Mouse (Mus musculus) brain, embryonic 14.5 days (tissue): Measurements from ENCODE around the gene Cad. TPM values are rescaled to one million over a fixed set of nuclear protein-coding genes. Genes with fewer than 3 reads are reported as not detected.

Experiments used
- DNase-seq: peaks from one replicate; pipeline ENCODE4 v3.0.0-alpha.2; 2011; ENCODE audit warnings: low read depth
- CTCF ChIP-seq: fragments of 200-500 bp; IDR thresholded peaks from 2 replicates; pipeline ENCODE4 v1.5.1; 2012; ENCODE audit warnings: inconsistent platforms, mild to moderate bottlenecking, moderate library complexity, borderline replicate concordance; ENCODE audit not compliant: insufficient read depth, insufficient read length; ENCODE audit errors: extremely low read depth
- POLR2A ChIP-seq: fragments of 200-500 bp; IDR thresholded peaks from 2 replicates; pipeline ENCODE4 v1.6.1; 2012; ENCODE audit warnings: mild to moderate bottlenecking, inconsistent platforms, borderline replicate concordance; ENCODE audit not compliant: poor library complexity, insufficient read depth, insufficient read length, severe bottlenecking; ENCODE audit errors: extremely low read depth
- polyA plus RNA-seq: library from polyadenylated mRNA; depleted of rRNA; stranded (reverse); fragments of >200 nt; gene quantifications from 2 replicates; pipeline ENCODE4 v1.2.3, GENCODE M21; 2012

The Cad gene
- polyA plus RNA-seq, 1 experiment = 34.0 TPM

DNA sequence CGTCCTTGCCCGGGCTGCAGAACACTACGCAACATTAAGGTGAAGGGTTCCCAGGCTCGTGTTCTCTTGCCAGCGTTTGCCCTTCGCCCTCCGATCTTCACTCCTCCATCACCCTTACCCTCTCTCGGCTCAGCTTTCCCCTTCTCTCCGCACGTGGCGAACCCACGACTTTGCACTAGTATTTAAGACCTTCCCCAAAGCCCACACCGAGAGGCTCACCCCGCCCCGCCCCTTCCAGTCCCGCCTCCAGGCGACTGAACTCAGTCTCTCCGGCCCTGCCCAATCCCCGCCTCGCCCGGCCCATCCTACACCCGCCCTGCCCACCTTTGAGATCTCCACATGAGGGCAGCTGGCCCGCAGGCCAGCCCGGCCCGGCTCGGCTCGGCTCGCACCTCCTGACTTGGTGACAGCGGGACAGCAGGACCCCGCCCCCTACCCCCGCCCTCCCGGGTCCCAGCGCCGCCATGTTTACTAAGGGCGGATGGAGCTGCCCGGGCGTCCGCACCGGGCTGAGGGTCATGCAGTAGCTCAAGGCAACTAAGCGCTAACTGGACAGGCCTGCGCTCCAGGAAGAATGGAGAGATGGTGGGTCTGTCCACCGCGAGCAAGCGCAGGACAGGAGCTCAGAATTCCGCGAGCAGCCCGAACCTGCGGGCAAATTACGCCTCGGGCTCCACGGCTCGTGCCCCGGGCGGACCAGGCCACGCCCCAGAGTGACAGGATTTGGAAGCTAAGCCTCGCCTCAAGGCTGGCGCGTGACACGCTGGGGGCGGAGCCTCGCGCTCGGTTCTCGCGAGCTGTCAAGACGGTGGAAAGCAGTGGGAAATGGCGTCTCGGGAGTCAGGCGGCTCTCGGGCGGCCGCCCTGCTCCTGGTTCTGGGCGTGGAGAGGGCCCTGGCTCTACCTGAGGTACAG, 6.5 kb upstream of the Cad start, which contains the start of gene Atraid:
Gene Atraid (plus strand): TSS at position 465 of the 915 bp plus-strand sequence.
- TF ChIP-seq POLR2A = peak; percentile 78; the same call in 1 of the 2 replicates
- no peak for TF ChIP-seq CTCF
- DNase-seq = peak; percentile 99

DNA sequence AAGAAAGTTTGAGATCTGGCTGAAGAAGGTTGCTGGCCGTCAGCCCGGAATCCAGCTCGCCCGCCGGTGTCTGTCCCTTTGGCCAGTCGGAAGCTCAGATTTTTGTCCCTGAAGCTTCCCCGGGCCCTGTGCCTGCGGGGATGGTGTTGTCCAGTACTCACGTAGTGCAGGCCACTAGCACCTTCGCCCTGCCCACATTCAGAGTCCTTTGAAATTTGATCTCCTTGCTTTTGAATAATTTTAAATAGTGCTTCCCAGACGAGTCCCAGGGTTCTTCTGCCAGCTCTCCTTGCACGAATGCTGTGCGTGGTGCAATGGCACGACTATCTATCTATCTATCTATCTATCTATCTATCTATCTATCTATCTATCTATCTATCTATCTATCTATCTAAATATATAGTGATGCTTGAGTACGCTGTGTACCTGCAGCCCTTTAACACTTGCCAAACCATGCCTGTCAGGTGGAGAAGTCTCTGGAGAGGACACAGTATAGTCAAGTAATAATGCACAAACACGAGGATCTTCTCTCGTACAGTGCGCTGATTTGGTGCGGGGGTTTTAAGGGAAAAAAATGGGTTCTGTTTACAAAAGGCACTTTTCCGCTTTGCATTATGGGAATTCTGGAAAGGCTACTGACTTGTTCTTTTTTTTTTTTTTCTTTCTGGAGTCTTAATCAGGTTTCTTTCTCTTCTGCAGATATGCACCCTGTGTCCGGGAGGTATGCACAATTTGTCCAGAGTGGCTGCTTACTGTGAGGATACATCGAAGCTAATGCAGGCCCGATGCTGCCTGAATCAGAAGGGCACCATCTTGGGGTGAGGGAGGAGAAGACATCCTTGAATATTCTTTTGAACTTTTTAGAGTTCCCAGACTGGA, 5.6 kb upstream of the Cad start, which contains the start of gene Slc5a6:
Gene Slc5a6 (minus strand): TSS at position 162 of the 879 bp plus-strand sequence.
- peak; percentile 61; the same call in 1 of the 2 replicates for TF ChIP-seq CTCF
- TF ChIP-seq POLR2A = no peak
- peak; percentile 82 for DNase-seq

DNA sequence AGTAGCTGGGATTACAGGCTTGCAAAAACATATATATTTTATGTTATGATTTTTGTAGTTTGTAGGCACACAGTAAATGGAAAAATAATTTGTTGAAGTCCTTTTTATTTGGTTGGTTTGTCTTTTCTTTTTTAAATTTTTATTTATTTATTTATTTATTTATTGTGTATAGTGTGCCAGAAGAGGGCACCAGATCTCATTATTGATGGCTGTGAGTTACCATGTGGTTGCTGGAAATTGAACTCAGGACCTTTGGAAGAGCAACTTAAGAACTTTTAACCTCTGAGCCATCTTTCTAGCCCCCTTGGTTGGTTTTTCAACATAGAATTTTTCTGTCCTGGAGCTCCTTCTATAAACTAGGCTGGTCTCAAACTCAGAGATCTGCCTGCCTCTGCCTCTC, 4.2 kb upstream of the Cad start:
- no peak for DNase-seq
- no peak for TF ChIP-seq CTCF
- no peak for TF ChIP-seq POLR2A

DNA sequence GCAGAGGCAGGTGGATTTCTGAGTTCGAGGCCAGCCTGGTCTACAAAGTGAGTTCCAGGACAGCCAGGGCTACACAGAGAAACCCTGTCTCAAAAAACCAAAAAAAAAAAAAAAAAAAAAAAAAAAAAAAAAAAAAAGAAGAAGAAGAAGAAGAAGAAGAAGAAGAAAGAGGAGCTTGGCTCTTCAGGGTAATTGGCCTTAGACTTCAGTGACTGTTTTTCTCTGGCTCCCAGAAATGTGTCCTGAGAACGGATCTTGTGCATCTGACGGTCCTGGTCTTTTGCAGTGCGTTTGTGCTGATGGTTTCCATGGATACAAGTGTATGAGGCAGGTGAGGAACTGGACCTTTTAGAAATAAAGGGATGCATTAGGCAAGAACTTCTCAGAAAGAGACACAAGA, 852 bp upstream of the Cad start:
- DNase-seq = peak; percentile 25

DNA sequence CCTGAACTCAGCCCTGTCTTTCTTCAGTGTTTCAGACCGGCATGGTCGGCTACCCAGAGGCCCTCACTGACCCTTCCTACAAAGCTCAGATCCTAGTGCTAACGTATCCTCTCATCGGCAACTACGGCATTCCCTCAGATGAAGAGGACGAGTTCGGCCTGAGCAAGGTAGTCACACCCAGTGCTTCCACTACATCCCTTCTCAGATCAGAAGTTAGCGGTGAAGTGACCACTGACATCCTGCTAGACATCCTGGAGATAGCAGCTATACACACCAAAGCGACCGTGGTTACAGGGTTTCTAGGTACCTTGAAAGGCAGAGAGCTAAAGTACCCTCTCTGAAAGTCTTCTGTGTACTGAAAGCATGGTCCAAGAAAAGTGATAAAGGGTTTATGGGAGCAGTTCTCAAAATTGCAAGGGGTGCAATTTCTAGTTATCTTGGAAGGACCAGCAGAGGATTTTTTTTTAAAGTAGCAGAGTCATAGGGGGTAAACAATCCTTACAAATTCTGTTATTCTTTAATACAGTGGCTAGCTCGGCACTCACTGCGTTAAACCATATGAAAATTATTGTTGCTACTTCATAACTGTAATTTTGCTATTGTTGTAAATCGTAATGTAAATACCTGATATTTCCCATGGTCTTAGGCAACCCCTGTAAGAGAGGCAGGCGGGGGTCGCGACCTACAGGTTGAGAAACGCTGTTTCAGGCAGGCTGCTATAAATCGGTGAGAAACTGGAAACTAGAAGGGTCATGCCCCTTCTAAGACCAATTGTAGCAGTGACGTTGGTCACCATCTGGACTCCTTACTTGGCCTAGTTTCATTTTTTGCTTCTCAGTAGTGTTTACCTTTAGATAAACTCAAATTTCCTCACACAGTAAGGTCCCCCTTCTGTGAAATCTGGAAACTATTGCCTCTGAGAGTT, 898 bp downstream of the Cad start:
- TF ChIP-seq POLR2A (no peak), CTCF (no peak)
- no peak for DNase-seq

DNA sequence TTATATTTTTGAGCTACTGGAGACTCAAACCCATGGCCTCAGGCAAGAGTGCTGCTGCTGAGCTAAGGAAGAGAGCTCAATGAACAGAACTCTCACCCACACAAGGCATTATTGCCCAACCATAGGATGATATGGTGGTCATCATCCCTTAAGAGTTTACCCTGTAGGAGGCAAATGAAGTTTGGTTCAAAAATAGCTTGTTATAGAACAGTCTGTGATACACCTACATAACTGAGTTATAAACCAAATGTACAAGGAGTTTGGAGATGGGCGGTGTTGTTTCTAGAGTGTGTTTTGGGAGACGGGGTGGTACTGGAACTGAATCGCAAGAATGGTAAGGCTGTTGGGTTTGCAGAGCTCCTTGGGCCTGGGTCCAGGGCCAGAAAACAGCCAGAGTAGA, 15.2 kb downstream of the Cad start:
- DNase-seq = no peak
- TF ChIP-seq POLR2A = no peak
- TF ChIP-seq CTCF = no peak

DNA sequence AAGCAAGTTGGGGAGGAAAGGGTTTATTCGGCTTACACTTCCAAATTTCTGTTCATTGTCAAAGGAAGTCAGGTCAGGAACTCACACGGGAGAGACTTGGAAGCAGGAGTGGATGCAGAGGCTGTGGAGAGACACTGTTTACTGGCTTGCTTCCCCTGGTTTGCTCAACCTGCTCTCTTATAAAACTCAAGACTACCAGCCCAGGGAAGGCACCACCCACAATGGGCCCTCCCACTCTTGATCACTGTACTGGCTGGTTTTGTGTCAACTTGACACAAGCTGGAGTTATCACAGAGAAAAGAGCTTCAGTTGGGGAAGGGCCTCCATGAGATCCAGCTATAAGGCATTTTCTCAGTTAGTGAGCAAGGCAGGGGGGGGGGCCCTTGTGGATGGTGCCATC, 16.5 kb downstream of the Cad start:
- no peak for DNase-seq
- TF ChIP-seq POLR2A (no peak), CTCF (no peak)

DNA sequence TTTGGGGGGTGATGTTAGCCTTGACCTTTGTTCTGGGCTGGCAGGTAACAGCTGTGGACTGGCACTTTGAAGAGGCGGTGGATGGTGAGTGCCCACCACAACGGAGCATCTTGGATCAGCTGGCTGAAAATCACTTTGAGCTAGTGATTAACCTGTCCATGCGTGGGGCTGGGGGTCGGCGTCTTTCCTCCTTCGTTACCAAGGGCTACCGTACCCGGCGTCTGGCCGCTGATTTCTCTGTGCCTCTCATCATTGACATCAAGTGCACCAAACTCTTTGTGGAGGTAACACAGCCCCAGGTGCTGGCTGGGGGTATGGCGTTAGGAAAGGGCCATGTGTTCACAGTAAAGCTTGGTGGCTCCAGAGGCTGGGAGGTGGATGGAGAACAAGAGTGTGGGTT, 17.2 kb downstream of the Cad start:
- DNase-seq = no peak
- TF ChIP-seq POLR2A = no peak
- no peak for TF ChIP-seq CTCF

DNA sequence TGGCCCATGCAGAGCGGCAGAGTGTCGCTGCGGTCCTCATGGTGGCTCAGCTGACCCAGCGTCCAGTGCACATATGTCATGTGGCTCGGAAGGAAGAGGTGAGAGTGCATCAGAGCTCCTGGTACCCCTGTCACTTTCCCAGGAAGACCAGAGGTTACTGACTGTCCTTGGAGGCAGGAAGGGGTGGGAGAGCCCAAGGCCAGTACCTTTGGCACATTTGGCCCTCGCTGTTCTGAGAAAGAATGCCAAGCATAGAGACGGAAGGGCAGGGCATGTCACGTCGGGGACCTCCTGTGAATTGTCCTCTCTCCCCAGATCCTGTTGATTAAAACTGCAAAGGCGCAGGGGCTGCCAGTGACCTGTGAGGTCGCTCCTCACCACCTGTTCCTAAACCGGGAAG, 18.6 kb downstream of the Cad start:
- no peak for DNase-seq
- TF ChIP-seq CTCF = no peak
- no peak for TF ChIP-seq POLR2A

DNA sequence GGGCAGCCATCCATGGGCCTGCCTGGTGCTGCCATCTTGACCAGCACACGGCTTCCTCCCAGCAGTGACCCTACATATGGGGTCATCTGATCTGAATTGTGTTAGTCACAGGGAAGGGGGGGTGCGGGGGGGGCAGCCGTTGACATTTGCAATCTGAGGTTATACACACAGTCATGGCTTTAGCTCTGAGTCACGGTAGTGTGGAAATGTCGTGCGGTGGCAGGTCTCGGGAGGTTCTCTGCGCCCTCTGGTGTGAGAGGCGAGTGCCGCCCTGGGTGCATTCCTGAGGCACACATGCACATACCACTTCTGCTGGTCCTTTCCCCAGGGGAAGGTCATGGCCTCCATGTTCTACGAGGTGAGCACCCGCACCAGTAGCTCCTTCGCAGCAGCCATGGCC, 21.8 kb downstream of the Cad start:
- TF ChIP-seq CTCF (no peak), POLR2A (no peak)

More for the DNA sequence above, 21.8 kb downstream of the Cad start:
- DNase-seq = no peak
